ENCODE assay signal across 19 mouse cellular contexts in genomic region chr4:85543221-85543620, GRCm38 (mm10). TPM values are rescaled to one million over a fixed set of nuclear protein-coding genes. Genes with fewer than 3 reads are reported as not detected.
DNase-seq lines count a peak whose midpoint lies in the region; TF ChIP-seq lines count a peak whose summit lies in the region.
"Had no signal": no experiment of that assay in that cellular context is flagged by ENCODE, and none has a peak within 500 bp of the region (broad histone marks: within the 10 kb centered on the region; RNA-seq: fewer than 3 reads in every experiment).

No protein-coding gene starts in this region.

- no peak for TF ChIP-seq CTCF in liver, adult 2 months (IDR thresholded peaks at IDR 0.05; ENCODE audit: low read depth, low read length)

- no peaks in the 10 kb centered on the region for H3K79me2 ChIP-seq in liver, adult 2 months (ENCODE audit: control insufficient read depth, insufficient read depth, low read length)

- H3K4me1 ChIP-seq in liver, adult 2 months (ENCODE audit: control insufficient read depth, insufficient read depth, low read length), result no peaks in the 10 kb centered on the region
- H3K4me1 ChIP-seq in limb, embryonic 10.5 days, result no peaks in the 10 kb centered on the region

- no peak overlapping the region for H3K27ac ChIP-seq in liver, adult 2 months (replicated peaks; ENCODE audit: insufficient read depth, low read depth, low read length)
- H3K27ac ChIP-seq in limb, embryonic 10.5 days, result no peak overlapping the region

- WGBS in liver, adult 2 months, result 68% methylated on average over 4 of the region's 4 CpGs
- 87% methylated on average over 4 of the region's 4 CpGs for WGBS in limb, embryonic 10.5 days

- H3K4me3 ChIP-seq in liver, adult 2 months (ENCODE audit: insufficient read depth, low read depth, low read length), result no peak overlapping the region
- no peak overlapping the region for H3K4me3 ChIP-seq in limb, embryonic 10.5 days

- no peaks in the 10 kb centered on the region for H3K27me3 ChIP-seq in liver, adult 2 months (ENCODE audit: control insufficient read depth, insufficient read depth, low read length)
- no peaks in the 10 kb centered on the region for H3K27me3 ChIP-seq in limb, embryonic 10.5 days (ENCODE audit: low read depth, poor library complexity, severe bottlenecking)
- H3K27me3 ChIP-seq: CH12.LX, Patski had no signal

- no peak overlapping the region for H3K9ac ChIP-seq in liver, adult 2 months (ENCODE audit: low read depth, low read length)

- peak; percentile 54 for DNase-seq in liver, adult 2 months (ENCODE audit: extremely low read depth, low read depth, low spot score)
- DNase-seq in liver, result no peak
- peak; percentile 65 for DNase-seq in fat pad, adult 2 months (ENCODE audit: extremely low read depth, low read depth, low spot score)
- no peak for DNase-seq in limb, embryonic 10.5 days (ENCODE audit: low spot score)
- DNase-seq: adrenal gland, adult 2 months; adrenal gland, adult 8-10 months; adrenal gland, postnatal 10 days; adrenal gland, postnatal 14 days; adrenal gland, postnatal 25 days; adrenal gland, postnatal 36 days; B cell, adult 2 months; cerebellum, adult 11 months; cerebellum, adult 11-12 months; cerebellum, adult 18-20 months had no signal

- no peaks in the 10 kb centered on the region for H3K36me3 ChIP-seq in liver, adult 2 months (ENCODE audit: control insufficient read depth, insufficient read depth, low read length)
- H3K36me3 ChIP-seq in limb, embryonic 10.5 days, result no peaks in the 10 kb centered on the region
- H3K36me3 ChIP-seq: G1E had no signal

- no peak for TF ChIP-seq POLR2A in liver, adult 2 months (IDR thresholded peaks at IDR 0.05; ENCODE audit: extremely low read depth, insufficient read depth, low read length)

- no peaks in the 10 kb centered on the region for H3K9me3 ChIP-seq in limb, embryonic 10.5 days (replicated peaks)

RNA-seq across cellular contexts. Expression of gene Adamtsl1, which starts 29.2 kb away (rescaled TPM):
- total RNA-seq in liver, adult 2 months (2014; rRNA removed), result 0.65 and 1.9 TPM in 2 replicates
- 0.17 and 0.61 TPM in 2 replicates for polyA plus RNA-seq in liver, adult 2 months (2012; rRNA removed)
- 1.2 and 3.7 TPM in 2 replicates for polyA plus RNA-seq in limb, embryonic 10.5 days (2016; fragmentation: Nextera tagmentation; extraction: Ambion mirVana)
- total RNA-seq: CH12.LX, MEL had no signal
- polyA plus RNA-seq: CD4-positive, CD25-positive, alpha-beta regulatory T cell, adult 4 months; G1E; Patski had no signal

Comparison
In these comparisons a context has a peak if more than half of its experiments do, and no peak if none do; other contexts are left out.
1. DNase-seq: peak in liver, adult 2 months (single experiment) and fat pad, adult 2 months (single experiment); none in liver (single experiment) and limb, embryonic 10.5 days (single experiment).